In the genomic region with DNA sequence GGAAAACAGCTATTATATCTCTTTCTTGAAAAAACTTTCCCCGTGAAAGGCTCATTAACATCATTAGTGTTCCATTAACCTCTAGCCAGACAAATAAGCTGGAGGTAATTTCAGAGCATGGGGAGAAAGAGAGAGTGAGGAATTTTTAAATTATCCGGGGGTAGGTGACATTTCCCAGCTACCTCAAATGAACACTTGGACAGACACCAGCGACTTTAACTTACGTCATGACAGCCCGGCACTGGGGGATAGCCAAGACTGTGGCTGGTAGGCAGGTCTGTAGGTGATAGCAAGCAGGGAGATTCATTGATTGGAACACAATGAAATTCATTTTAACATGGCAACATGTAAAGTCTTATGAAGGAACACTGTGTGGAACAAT, we compare ENCODE assay signal across 9 mouse cellular contexts.
DNase-seq lines count a peak whose midpoint lies in the region.
"Had no signal": no experiment of that assay in that cellular context is flagged by ENCODE, and none has a peak within 500 bp of the region (broad histone marks: within the 10 kb centered on the region; RNA-seq: fewer than 3 reads in every experiment).

No protein-coding gene starts in this region.

- peak; percentile 32 for DNase-seq in cerebellum, adult 9-11 months
- DNase-seq in cerebellum, postnatal 4 days (ENCODE audit: low spot score in 2 of 2), result no peak
- peak; percentile 29 for DNase-seq in layer of hippocampus, adult 11-12 months (ENCODE audit: low spot score)
- DNase-seq in layer of hippocampus, postnatal 10 days (ENCODE audit: low spot score in 2 of 2), result no peak
- DNase-seq in right cerebral cortex, adult 18-20 months, result peak; percentile 56
- no peak for DNase-seq in right cerebral cortex, postnatal 4 days
- DNase-seq in telencephalon, adult 2 months (ENCODE audit: low read depth, low spot score), result peak; percentile 41
- DNase-seq: adrenal gland, postnatal 36 days; gastrocnemius, adult 2 months had no signal

Comparison
In these comparisons a context has a peak if more than half of its experiments do, and no peak if none do; other contexts are left out.
1. DNase-seq: peak in cerebellum, adult 9-11 months (single experiment), layer of hippocampus, adult 11-12 months (single experiment), right cerebral cortex, adult 18-20 months (single experiment) and telencephalon, adult 2 months (single experiment); none in cerebellum, postnatal 4 days (0 of 2), layer of hippocampus, postnatal 10 days (0 of 2) and right cerebral cortex, postnatal 4 days (single experiment).